In the genomic region with DNA sequence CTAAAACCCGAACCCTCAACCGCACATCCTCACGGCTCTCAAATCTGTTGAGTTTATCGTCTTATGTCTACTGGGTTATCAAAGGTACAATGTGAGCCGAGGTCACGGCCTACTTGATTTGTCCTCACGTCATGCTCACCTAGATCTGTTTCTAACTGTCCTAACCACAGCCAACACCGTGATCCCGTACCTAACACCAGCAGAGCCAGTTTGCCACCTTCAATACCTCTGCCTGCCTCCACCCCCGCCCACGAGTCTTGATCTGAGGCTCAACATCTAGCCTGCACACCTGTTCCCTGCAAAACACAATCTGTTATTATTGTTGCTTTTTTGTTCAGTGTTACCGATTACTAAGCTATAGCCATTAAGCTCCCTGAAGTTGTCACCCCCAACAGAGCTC, we compare ENCODE assay signal across 8 mouse cellular contexts. TPM values are rescaled to one million over a fixed set of nuclear protein-coding genes. Genes with fewer than 3 reads are reported as not detected.
A peak's percentile ranks its signal among the peaks of the same experiment; 100 is the strongest.
DNase-seq lines count a peak whose midpoint lies in the region; ATAC-seq and TF ChIP-seq lines count a peak whose summit lies in the region.

No protein-coding gene starts in this region.

- no peak overlapping the region; the same call in 1 of the 2 replicates for H3K9ac ChIP-seq in forebrain, embryonic 12.5 days
- H3K9ac ChIP-seq in forebrain, embryonic 11.5 days (ENCODE audit: low read length), result no peak overlapping the region
- H3K9ac ChIP-seq in forebrain, postnatal 0 days, result peak overlapping the region; percentile 95; the same call in 1 of the 2 replicates
- H3K9ac ChIP-seq in midbrain, embryonic 14.5 days (replicated peaks; ENCODE audit: low read length), result peak overlapping the region; percentile 90; the same call in 1 of the 2 replicates

- WGBS in forebrain, embryonic 12.5 days, result 95% methylated on average over 12 of the region's 12 CpGs
- 96% methylated on average over 12 of the region's 12 CpGs for WGBS in forebrain, embryonic 11.5 days
- 87% methylated on average over 12 of the region's 12 CpGs for WGBS in forebrain, postnatal 0 days
- WGBS in midbrain, embryonic 14.5 days, result 96% methylated on average over 12 of the region's 12 CpGs

- no peak for DNase-seq in forebrain, embryonic 11.5 days (ENCODE audit: low spot score)
- DNase-seq in kidney, postnatal 10 days, result peak; percentile 15
- DNase-seq in kidney, postnatal 14 days, result no peak
- no peak for DNase-seq in forebrain, postnatal 0 days
- DNase-seq in midbrain, embryonic 14.5 days, result no peak
- no peak for DNase-seq in spleen, adult 12 weeks (ENCODE audit: low spot score)
- DNase-seq in right cerebral cortex, adult 2 months (ENCODE audit: low spot score in 2 of 2), result no peak

- TF ChIP-seq CTCF in forebrain, postnatal 0 days (IDR thresholded peaks at IDR 0.05; ENCODE audit: low read depth), result no peak

- no peaks in the 10 kb centered on the region for H3K9me3 ChIP-seq in forebrain, embryonic 12.5 days
- no peaks in the 10 kb centered on the region for H3K9me3 ChIP-seq in forebrain, embryonic 11.5 days (ENCODE audit: control insufficient read depth, low read length)
- H3K9me3 ChIP-seq in forebrain, postnatal 0 days (ENCODE audit: low read length), result no peaks in the 10 kb centered on the region
- no peaks in the 10 kb centered on the region for H3K9me3 ChIP-seq in midbrain, embryonic 14.5 days (ENCODE audit: control insufficient read depth, low read length)

- H3K36me3 ChIP-seq in forebrain, embryonic 12.5 days (replicated peaks), result peaks cover 39% of the 10 kb centered on the region
- no peaks in the 10 kb centered on the region for H3K36me3 ChIP-seq in forebrain, embryonic 11.5 days (ENCODE audit: control insufficient read depth, insufficient read depth, low read length)
- peaks cover 16% of the 10 kb centered on the region; the same call in 1 of the 2 replicates for H3K36me3 ChIP-seq in forebrain, postnatal 0 days (ENCODE audit: insufficient read depth)
- peaks cover 33% of the 10 kb centered on the region for H3K36me3 ChIP-seq in midbrain, embryonic 14.5 days (ENCODE audit: control insufficient read depth, insufficient read depth, low read length)

- H3K27ac ChIP-seq in forebrain, embryonic 12.5 days, result no peak overlapping the region
- H3K27ac ChIP-seq in forebrain, embryonic 11.5 days (ENCODE audit: low read depth, low read length), result no peak overlapping the region
- H3K27ac ChIP-seq in forebrain, postnatal 0 days (ENCODE audit: low read depth, low read length), result peak overlapping the region; percentile 93
- H3K27ac ChIP-seq in midbrain, embryonic 14.5 days (replicated peaks; ENCODE audit: low read depth, low read length), result no peak overlapping the region

- peak overlapping the region; percentile 77; the same call in 1 of the 2 replicates for H3K4me2 ChIP-seq in forebrain, embryonic 12.5 days
- no peak overlapping the region for H3K4me2 ChIP-seq in forebrain, embryonic 11.5 days (ENCODE audit: low read depth, low read length, severe bottlenecking)
- peak overlapping the region; percentile 60 for H3K4me2 ChIP-seq in forebrain, postnatal 0 days (ENCODE audit: low read depth)
- peak overlapping the region; percentile 61 for H3K4me2 ChIP-seq in midbrain, embryonic 14.5 days (ENCODE audit: low read length)

- H3K4me1 ChIP-seq in forebrain, embryonic 12.5 days, result peaks cover 47% of the 10 kb centered on the region
- H3K4me1 ChIP-seq in forebrain, embryonic 11.5 days (replicated peaks; ENCODE audit: control insufficient read depth, insufficient read depth, low read length), result peaks cover 15% of the 10 kb centered on the region
- peaks cover 13% of the 10 kb centered on the region for H3K4me1 ChIP-seq in forebrain, postnatal 0 days (ENCODE audit: insufficient read depth)
- H3K4me1 ChIP-seq in midbrain, embryonic 14.5 days (ENCODE audit: control insufficient read depth, insufficient read depth, low read length), result peaks cover 29% of the 10 kb centered on the region

- no peaks in the 10 kb centered on the region for H3K27me3 ChIP-seq in forebrain, embryonic 12.5 days
- H3K27me3 ChIP-seq in forebrain, embryonic 11.5 days (ENCODE audit: control insufficient read depth, insufficient read depth, low read length), result no peaks in the 10 kb centered on the region
- no peaks in the 10 kb centered on the region for H3K27me3 ChIP-seq in forebrain, postnatal 0 days (ENCODE audit: insufficient read depth, low read length)
- H3K27me3 ChIP-seq in midbrain, embryonic 14.5 days (ENCODE audit: control insufficient read depth, insufficient read depth, low read length), result no peaks in the 10 kb centered on the region

- no peak overlapping the region for H3K4me3 ChIP-seq in forebrain, embryonic 12.5 days (replicated peaks)
- no peak overlapping the region for H3K4me3 ChIP-seq in forebrain, embryonic 11.5 days (ENCODE audit: low read depth, low read length)
- H3K4me3 ChIP-seq in forebrain, postnatal 0 days (ENCODE audit: low read depth, low read length), result peak overlapping the region; percentile 92; the same call in 1 of the 2 replicates
- peak overlapping the region; percentile 86 for H3K4me3 ChIP-seq in midbrain, embryonic 14.5 days (replicated peaks; ENCODE audit: low read depth, low read length)

- no peak for ATAC-seq in forebrain, embryonic 12.5 days (ENCODE audit: low FRiP score)
- ATAC-seq in forebrain, embryonic 11.5 days (replicated peaks; ENCODE audit: low FRiP score), result no peak
- no peak for ATAC-seq in forebrain, postnatal 0 days
- ATAC-seq in midbrain, embryonic 14.5 days (ENCODE audit: low FRiP score, low TSS enrichment), result no peak

RNA-seq across cellular contexts. Expression of a gene that starts 2.5 kb away (rescaled TPM):
- polyA plus RNA-seq in forebrain, embryonic 12.5 days (2016; fragmentation: Nextera tagmentation; extraction: Ambion mirVana), result 381 and 393 TPM in 2 replicates
- 332 and 420 TPM in 2 replicates for polyA plus RNA-seq in forebrain, embryonic 11.5 days (2014; fragmentation: Nextera tagmentation; extraction: Ambion mirVana)
- total RNA-seq in forebrain, postnatal 0 days (2014; rRNA removed), result 556 and 595 TPM in 2 replicates
- polyA plus RNA-seq in forebrain, postnatal 0 days (2015; fragmentation: Nextera tagmentation; extraction: Ambion mirVana), result 459 and 504 TPM in 2 replicates
- 533 and 550 TPM in 2 replicates for polyA plus RNA-seq in midbrain, embryonic 14.5 days (2014; fragmentation: Nextera tagmentation; extraction: Ambion mirVana)

RNA-seq across cellular contexts. Expression of a gene that starts 15.4 kb away (rescaled TPM):
- 3.4 and 3.7 TPM in 2 replicates for polyA plus RNA-seq in forebrain, embryonic 12.5 days (2016; fragmentation: Nextera tagmentation; extraction: Ambion mirVana)
- polyA plus RNA-seq in forebrain, embryonic 11.5 days (2014; fragmentation: Nextera tagmentation; extraction: Ambion mirVana), result 2.4 TPM in 2 replicates
- 15.9 and 17.3 TPM in 2 replicates for total RNA-seq in forebrain, postnatal 0 days (2014; rRNA removed)
- polyA plus RNA-seq in forebrain, postnatal 0 days (2015; fragmentation: Nextera tagmentation; extraction: Ambion mirVana), result 9.2 and 14.1 TPM in 2 replicates
- polyA plus RNA-seq in midbrain, embryonic 14.5 days (2014; fragmentation: Nextera tagmentation; extraction: Ambion mirVana), result 4.4 and 4.9 TPM in 2 replicates

RNA-seq across cellular contexts. Expression of a gene that starts 27.8 kb away (rescaled TPM):
- polyA plus RNA-seq in forebrain, embryonic 12.5 days (2016; fragmentation: Nextera tagmentation; extraction: Ambion mirVana), result 1.8 and 2.2 TPM in 2 replicates
- polyA plus RNA-seq in forebrain, embryonic 11.5 days (2014; fragmentation: Nextera tagmentation; extraction: Ambion mirVana), result 0.59 and 0.72 TPM in 2 replicates
- total RNA-seq in forebrain, postnatal 0 days (2014; rRNA removed), result 3.5 and 5.7 TPM in 2 replicates
- 1.7 and 2.0 TPM in 2 replicates for polyA plus RNA-seq in forebrain, postnatal 0 days (2015; fragmentation: Nextera tagmentation; extraction: Ambion mirVana)
- polyA plus RNA-seq in midbrain, embryonic 14.5 days (2014; fragmentation: Nextera tagmentation; extraction: Ambion mirVana), result 1.3 and 2.8 TPM in 2 replicates

Comparison
In these comparisons a context has a peak if more than half of its experiments do, and no peak if none do; other contexts are left out.
1. H3K4me3 ChIP-seq: peak in forebrain, postnatal 0 days (single experiment) and midbrain, embryonic 14.5 days (single experiment); none in forebrain, embryonic 12.5 days (single experiment) and forebrain, embryonic 11.5 days (single experiment).
2. H3K9ac ChIP-seq: peak in forebrain, postnatal 0 days (single experiment) and midbrain, embryonic 14.5 days (single experiment); none in forebrain, embryonic 12.5 days (single experiment) and forebrain, embryonic 11.5 days (single experiment).